Mouse (Mus musculus) leukemia stem cell, adult 10-12 weeks (primary cell): ENCODE measurements around the gene Cep85l. TPM values are rescaled to one million over a fixed set of nuclear protein-coding genes. Genes with fewer than 3 reads are reported as not detected.

Source experiments
- polyA plus RNA-seq: library from polyadenylated mRNA; stranded (reverse); fragments of >175 nt; gene quantifications from 2 replicates; pipeline ENCODE4 v1.2.3, GENCODE M21; 2012; ENCODE audit warnings: low replicate concordance

The Cep85l gene
- 2.7 and 3.5 TPM in 2 replicates for polyA plus RNA-seq

DNA sequence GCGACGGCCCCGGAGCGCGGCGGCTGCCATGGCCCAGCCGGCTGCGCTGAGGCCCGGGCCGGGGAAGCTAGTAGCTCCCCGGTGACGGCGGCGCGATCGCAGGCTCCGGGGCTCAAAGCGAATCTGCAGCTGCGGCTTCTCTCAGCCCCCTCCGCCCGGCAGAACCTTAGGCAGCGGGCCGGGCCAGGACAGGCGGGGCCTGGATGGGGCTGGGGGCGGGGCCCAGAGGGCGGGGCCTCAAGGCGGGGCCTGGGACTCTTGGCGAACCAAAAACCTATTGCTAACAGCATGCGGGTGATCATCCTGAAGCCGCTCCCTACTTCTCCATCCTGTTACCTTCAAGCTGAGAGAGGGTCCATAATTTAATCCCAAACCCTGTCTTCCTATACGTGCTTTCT lies at the start of gene Cep85l:
Gene Cep85l (minus strand): TSS at position 239 of the 398 bp plus-strand sequence.

GRCm38 (mm10) chr10:53337162-53337923 lies 42.4 kb downstream of the Cep85l start, which contains the start of gene Pln:
TSS of gene Pln (plus strand) at chr10:53337667.

Other genes starting within 250 kb of the Cep85l start
- gene Pln, start 42.3 kb downstream of the Cep85l start, polyA plus RNA-seq: not detected in 2 replicates
- 6.2 and 8.3 TPM in 2 replicates for gene Asf1a, start 216.8 kb upstream of the Cep85l start, polyA plus RNA-seq